Mouse (Mus musculus): ENCODE data around the gene Hist1h2ac. TPM values are rescaled to one million over a fixed set of nuclear protein-coding genes. Genes with fewer than 3 reads are reported as not detected.
A peak's percentile ranks its signal among the peaks of the same experiment; 100 is the strongest.

Gene Hist1h2ac
- total RNA-seq, 1 experiment, result 112 TPM

DNA sequence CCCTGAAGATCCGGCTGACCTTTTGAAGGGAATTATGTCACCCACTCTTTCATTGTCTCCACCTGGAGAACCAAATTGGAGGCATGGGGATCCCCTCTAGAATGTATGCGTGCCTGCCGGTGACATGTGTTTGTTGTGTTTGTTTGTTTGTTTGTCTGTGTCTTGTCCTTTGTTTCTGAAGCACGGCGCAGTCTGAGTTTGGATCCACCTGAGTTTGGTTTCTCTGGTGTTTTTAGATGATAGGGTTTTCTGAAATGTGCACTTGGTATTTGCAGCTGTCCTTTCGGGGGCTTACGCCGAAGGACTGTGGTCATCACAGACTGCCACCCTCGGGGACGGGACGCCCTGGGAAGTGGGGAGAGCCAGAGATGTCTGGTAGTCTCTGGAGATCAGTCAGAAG, 33.4 kb upstream of the Hist1h2ac start:
- no peak for DNase-seq (ENCODE audit: low read depth, low spot score)

GRCm38 (mm10) chr13:23716261-23717042, 32.7 kb upstream of the Hist1h2ac start:
- Histone ChIP-seq H3K9ac (ENCODE audit: insufficient read depth, low read depth, low read length, poor library complexity, severe bottlenecking) (no peak overlapping the region), H3K4me3 (ENCODE audit: insufficient read depth in 1 of 2, low read depth in 1 of 2, low read length in 2 of 2, poor library complexity in 1 of 2, severe bottlenecking in 1 of 2) (no peak overlapping the region), H3K9me3 (ENCODE audit: control insufficient read depth, insufficient read depth, low read depth, low read length) (no peaks in the 10 kb centered on the region), H3K4me1 (ENCODE audit: control insufficient read depth in 2 of 2, insufficient read depth in 2 of 2, low read length in 2 of 2, poor library complexity in 1 of 2) (no peaks in the 10 kb centered on the region; a peak in 1 of 4 replicates), H3K36me3 (ENCODE audit: control insufficient read depth, insufficient read depth, low read length, poor library complexity, severe bottlenecking) (no peaks in the 10 kb centered on the region), H3K27ac (ENCODE audit: insufficient read depth, low read depth, low read length, poor library complexity, severe bottlenecking) (no peak overlapping the region)
- no peak for DNase-seq (ENCODE audit: low read depth, low spot score)
- in situ Hi-C loops (cut with MboI; ENCODE audit: low sequenced_read_pairs in 2 of 2, unreplicated experiment in 2 of 2), result no loop called here
- TF ChIP-seq CHD2 (IDR thresholded peaks at IDR 0.05; ENCODE audit: low read depth, low read length) (no peak), HCFC1 (IDR thresholded peaks at IDR 0.05; ENCODE audit: borderline replicate concordance, insufficient read depth, low read length) (no peak), ZNF384 (IDR thresholded peaks at IDR 0.05; ENCODE audit: low read depth, low read length) (no peak), MAFK (IDR thresholded peaks at IDR 0.05; ENCODE audit: insufficient read depth, low read depth, low read length) (no peak), ZC3H11A (IDR thresholded peaks at IDR 0.05; ENCODE audit: borderline replicate concordance, low read depth, low read length) (no peak)

More for the DNA sequence above, 33.4 kb upstream of the Hist1h2ac start:
- in situ Hi-C loops (cut with MboI; ENCODE audit: low sequenced_read_pairs in 2 of 2, unreplicated experiment in 2 of 2), result no loop called here
- no peaks in the 10 kb centered on the region; a peak in 1 of 4 replicates for H3K4me1 ChIP-seq (ENCODE audit: control insufficient read depth in 2 of 2, insufficient read depth in 2 of 2, low read length in 2 of 2, poor library complexity in 1 of 2)
- H3K4me3 ChIP-seq (ENCODE audit: insufficient read depth in 1 of 2, low read depth in 1 of 2, low read length in 2 of 2, poor library complexity in 1 of 2, severe bottlenecking in 1 of 2), result no peak overlapping the region
- no peak overlapping the region for H3K9ac ChIP-seq (ENCODE audit: insufficient read depth, low read depth, low read length, poor library complexity, severe bottlenecking)
- no peak overlapping the region for H3K27ac ChIP-seq (ENCODE audit: insufficient read depth, low read depth, low read length, poor library complexity, severe bottlenecking)
- no peaks in the 10 kb centered on the region for H3K36me3 ChIP-seq (ENCODE audit: control insufficient read depth, insufficient read depth, low read length, poor library complexity, severe bottlenecking)
- TF ChIP-seq ZNF384 (IDR thresholded peaks at IDR 0.05; ENCODE audit: low read depth, low read length) (no peak), HCFC1 (IDR thresholded peaks at IDR 0.05; ENCODE audit: borderline replicate concordance, insufficient read depth, low read length) (no peak), MAFK (IDR thresholded peaks at IDR 0.05; ENCODE audit: insufficient read depth, low read depth, low read length) (no peak), CHD2 (IDR thresholded peaks at IDR 0.05; ENCODE audit: low read depth, low read length) (no peak), ZC3H11A (IDR thresholded peaks at IDR 0.05; ENCODE audit: borderline replicate concordance, low read depth, low read length) (no peak)
- H3K9me3 ChIP-seq (ENCODE audit: control insufficient read depth, insufficient read depth, low read depth, low read length), result no peaks in the 10 kb centered on the region

DNA sequence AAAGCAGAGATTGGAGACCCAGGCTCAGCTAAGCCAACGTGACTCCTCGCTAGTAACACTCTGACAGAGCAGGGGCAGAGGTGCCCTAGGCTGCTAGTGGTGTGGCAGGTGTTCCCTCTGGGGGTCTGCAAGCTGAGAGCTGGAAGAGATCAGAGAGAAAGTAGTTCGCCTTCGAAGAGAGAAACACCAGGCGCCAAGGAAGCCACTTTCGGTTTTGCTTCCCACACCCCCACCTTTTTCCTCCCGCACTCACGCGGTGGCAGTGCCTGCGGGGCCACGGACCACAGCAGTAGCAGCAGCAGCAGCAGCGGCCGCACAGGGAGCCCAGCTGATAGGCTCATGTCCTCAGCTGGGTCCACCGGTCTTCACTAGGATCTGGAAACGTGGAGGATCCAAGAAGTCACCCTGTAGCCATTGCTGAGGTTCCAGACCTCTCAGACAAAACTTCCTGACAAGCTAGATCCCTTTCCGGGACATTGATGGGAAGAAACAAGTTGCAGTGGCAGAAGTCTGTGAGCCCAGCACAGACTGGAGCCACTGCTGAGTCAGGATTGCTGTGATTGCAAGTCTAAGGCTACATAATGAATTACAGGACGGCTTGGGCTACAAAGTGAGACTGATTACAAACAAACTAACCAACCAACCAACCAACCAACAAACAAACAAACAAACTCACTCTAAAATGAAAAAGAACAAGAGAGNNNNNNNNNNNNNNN, 26.8 kb upstream of the Hist1h2ac start, which contains the start of gene Hfe:
TSS of gene Hfe (minus strand) at position 481 of the 716 bp plus-strand sequence.
- Histone ChIP-seq H3K9ac (ENCODE audit: insufficient read depth, low read depth, low read length, poor library complexity, severe bottlenecking) (peak within 1 kb of the TSS; percentile 19; the same call in 1 of the 2 replicates), H3K4me1 (ENCODE audit: control insufficient read depth in 2 of 2, insufficient read depth in 2 of 2, low read length in 2 of 2, poor library complexity in 1 of 2) (peaks cover 4 to 5% of the 10 kb centered on the region in 2 experiments; a peak in 2 of 4 replicates), H3K27ac (ENCODE audit: insufficient read depth, low read depth, low read length, poor library complexity, severe bottlenecking) (no peak within 1 kb of the TSS), H3K36me3 (ENCODE audit: control insufficient read depth, insufficient read depth, low read length, poor library complexity, severe bottlenecking) (no peaks in the 10 kb centered on the region), H3K4me3 (ENCODE audit: insufficient read depth in 1 of 2, low read depth in 1 of 2, low read length in 2 of 2, poor library complexity in 1 of 2, severe bottlenecking in 1 of 2) (peak within 1 kb of the TSS; percentile 13 to 41; a peak in 3 of 4 replicates), H3K9me3 (ENCODE audit: control insufficient read depth, insufficient read depth, low read depth, low read length) (no peaks in the 10 kb centered on the region)
- no peak for TF ChIP-seq CHD2 (IDR thresholded peaks at IDR 0.05; ENCODE audit: low read depth, low read length)
- no peak for TF ChIP-seq HCFC1 (IDR thresholded peaks at IDR 0.05; ENCODE audit: borderline replicate concordance, insufficient read depth, low read length)
- no peak for TF ChIP-seq MAFK (IDR thresholded peaks at IDR 0.05; ENCODE audit: insufficient read depth, low read depth, low read length)
- TF ChIP-seq ZC3H11A (IDR thresholded peaks at IDR 0.05; ENCODE audit: borderline replicate concordance, low read depth, low read length), result no peak
- TF ChIP-seq ZNF384 (IDR thresholded peaks at IDR 0.05; ENCODE audit: low read depth, low read length), result no peak
- in situ Hi-C loops (cut with MboI; ENCODE audit: low sequenced_read_pairs in 2 of 2, unreplicated experiment in 2 of 2), result no loop called here
- no peak for DNase-seq (ENCODE audit: low read depth, low spot score)

DNA sequence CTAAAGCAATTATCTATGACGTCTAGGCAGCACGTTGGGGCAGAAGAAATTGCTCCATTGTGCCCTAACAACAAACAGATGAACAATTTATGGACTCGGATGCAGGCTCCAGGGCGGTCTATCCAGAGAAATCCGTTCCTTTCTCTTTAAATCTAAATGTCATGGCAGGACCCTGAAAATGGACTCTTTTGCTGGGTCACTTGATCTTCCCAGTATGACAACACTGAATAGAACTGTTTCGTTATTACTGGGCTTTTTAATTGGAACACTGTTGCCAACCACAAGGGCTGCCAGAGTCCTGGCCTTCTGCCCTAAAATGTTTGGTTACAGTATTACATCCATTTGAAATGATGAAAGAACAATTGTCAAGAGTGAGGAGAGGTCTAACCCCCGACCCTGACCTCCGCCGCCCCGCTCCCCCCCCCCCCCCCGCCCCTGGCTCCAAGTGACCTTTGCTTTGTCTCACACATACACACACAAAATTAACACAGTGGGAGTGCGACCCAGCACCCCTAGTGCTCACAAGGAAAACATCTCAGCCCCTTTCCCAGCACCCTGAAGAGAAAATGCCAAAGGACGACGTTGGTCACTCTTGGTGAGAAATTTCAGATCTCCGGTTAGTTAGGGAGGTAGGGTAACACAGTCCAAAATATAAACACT, 26.1 kb upstream of the Hist1h2ac start:
- H3K4me1 ChIP-seq (ENCODE audit: control insufficient read depth in 2 of 2, insufficient read depth in 2 of 2, low read length in 2 of 2, poor library complexity in 1 of 2), result peaks cover 4 to 5% of the 10 kb centered on the region in 2 experiments; a peak in 2 of 4 replicates
- peak overlapping the region in 1 of 2 experiments; percentile 13; a peak in 1 of 4 replicates for H3K4me3 ChIP-seq (ENCODE audit: insufficient read depth in 1 of 2, low read depth in 1 of 2, low read length in 2 of 2, poor library complexity in 1 of 2, severe bottlenecking in 1 of 2)
- no peak overlapping the region for H3K27ac ChIP-seq (ENCODE audit: insufficient read depth, low read depth, low read length, poor library complexity, severe bottlenecking)
- H3K36me3 ChIP-seq (ENCODE audit: control insufficient read depth, insufficient read depth, low read length, poor library complexity, severe bottlenecking), result no peaks in the 10 kb centered on the region
- in situ Hi-C loops (cut with MboI; ENCODE audit: low sequenced_read_pairs in 2 of 2, unreplicated experiment in 2 of 2), result no loop called here
- no peaks in the 10 kb centered on the region for H3K9me3 ChIP-seq (ENCODE audit: control insufficient read depth, insufficient read depth, low read depth, low read length)
- peak overlapping the region; percentile 19; the same call in 1 of the 2 replicates for H3K9ac ChIP-seq (ENCODE audit: insufficient read depth, low read depth, low read length, poor library complexity, severe bottlenecking)
- TF ChIP-seq ZNF384 (IDR thresholded peaks at IDR 0.05; ENCODE audit: low read depth, low read length), result no peak
- TF ChIP-seq HCFC1 (IDR thresholded peaks at IDR 0.05; ENCODE audit: borderline replicate concordance, insufficient read depth, low read length), result no peak
- TF ChIP-seq CHD2 (IDR thresholded peaks at IDR 0.05; ENCODE audit: low read depth, low read length), result no peak
- no peak for TF ChIP-seq ZC3H11A (IDR thresholded peaks at IDR 0.05; ENCODE audit: borderline replicate concordance, low read depth, low read length)
- TF ChIP-seq MAFK (IDR thresholded peaks at IDR 0.05; ENCODE audit: insufficient read depth, low read depth, low read length), result no peak
- DNase-seq (ENCODE audit: low read depth, low spot score), result no peak
